Mouse (Mus musculus): ENCODE measurements around the gene Kcnmb3. TPM values are rescaled to one million over a fixed set of nuclear protein-coding genes. Genes with fewer than 3 reads are reported as not detected.

The Kcnmb3 gene
- total RNA-seq (2021): under 1 TPM; 0.57 to 0.76 TPM

GRCm38 (mm10) chr3:32492097-32493090 is at the start of gene Kcnmb3:
Gene Kcnmb3, minus strand, starts transcription at chr3:32492231.
- intact Hi-C loops (cut with DNase I): no loop called here
- DNase-seq (ENCODE audit: low spot score in 2 of 2): no peak

GRCm38 (mm10) chr3:32538091-32538490 is 46.1 kb upstream of the Kcnmb3 start:
- intact Hi-C loops (cut with DNase I): no loop called here
- DNase-seq (ENCODE audit: low spot score in 2 of 2): no peak

- DNase-seq (ENCODE audit: low spot score in 2 of 2): peak; percentile 28 to 67
- intact Hi-C loops (cut with DNase I): no loop called here
Observed at GRCm38 (mm10) chr3:32537556-32537955, 45.5 kb upstream of the Kcnmb3 start.

- intact Hi-C loops (cut with DNase I): no loop called here
- no peak for DNase-seq (ENCODE audit: low spot score in 2 of 2)
Observed at GRCm38 (mm10) chr3:32535692-32536091, 43.7 kb upstream of the Kcnmb3 start.

- intact Hi-C loops (cut with DNase I): no loop called here
- no peak for DNase-seq (ENCODE audit: low spot score in 2 of 2)
Observed at GRCm38 (mm10) chr3:32530041-32530440, 38.0 kb upstream of the Kcnmb3 start.

GRCm38 (mm10) chr3:32529303-32529898 is 37.4 kb upstream of the Kcnmb3 start, which contains the start of gene Mfn1:
Gene Mfn1, plus strand, starts transcription at chr3:32529465.
- intact Hi-C loops (cut with DNase I): no loop called here
- peak; percentile 92 to 96 for DNase-seq (ENCODE audit: low spot score in 2 of 2)

GRCm38 (mm10) chr3:32527181-32527580 is 35.1 kb upstream of the Kcnmb3 start:
- intact Hi-C loops (cut with DNase I): no loop called here
- no peak for DNase-seq (ENCODE audit: low spot score in 2 of 2)

GRCm38 (mm10) chr3:32513528-32513927 is 21.5 kb upstream of the Kcnmb3 start:
- intact Hi-C loops (cut with DNase I): no loop called here

GRCm38 (mm10) chr3:32512686-32513284 is 20.8 kb upstream of the Kcnmb3 start:
- no peak for DNase-seq (ENCODE audit: low spot score in 2 of 2)
- intact Hi-C loops (cut with DNase I): no loop called here

More at GRCm38 (mm10) chr3:32513528-32513927, 21.5 kb upstream of the Kcnmb3 start:
- DNase-seq (ENCODE audit: low spot score in 2 of 2): no peak

GRCm38 (mm10) chr3:32511191-32511550 is 19.1 kb upstream of the Kcnmb3 start:
- intact Hi-C loops (cut with DNase I): no loop called here
- peak in 1 of 2 experiments; percentile 31 for DNase-seq (ENCODE audit: low spot score in 2 of 2)

GRCm38 (mm10) chr3:32510375-32511190 is 18.6 kb upstream of the Kcnmb3 start:
- intact Hi-C loops (cut with DNase I): no loop called here
- peak; percentile 88 to 94 for DNase-seq (ENCODE audit: low spot score in 2 of 2)

- peak in 1 of 2 experiments; percentile 19 for DNase-seq (ENCODE audit: low spot score in 2 of 2)
- intact Hi-C loops (cut with DNase I): loop anchor here (1.0 to 5.0 kb wide), 2 partner anchors 176 to 717 kb away; no protein-coding TSS in a partner anchor
Observed at GRCm38 (mm10) chr3:32509496-32510374, 17.7 kb upstream of the Kcnmb3 start, which contains the start of gene Zfp639. Gene Zfp639, plus strand, starts transcription at chr3:32510259.

GRCm38 (mm10) chr3:32508666-32509324 is 16.8 kb upstream of the Kcnmb3 start:
- DNase-seq (ENCODE audit: low spot score in 2 of 2): peak; percentile 76 to 78
- intact Hi-C loops (cut with DNase I): loop anchor here (1.0 to 5.0 kb wide), 2 partner anchors 175 to 716 kb away; no protein-coding TSS in a partner anchor

- intact Hi-C loops (cut with DNase I): loop anchor here (5.0 kb wide), 1 partner anchor 714 kb away; no protein-coding TSS in a partner anchor
- no peak for DNase-seq (ENCODE audit: low spot score in 2 of 2)
Observed at GRCm38 (mm10) chr3:32506366-32507225, 14.6 kb upstream of the Kcnmb3 start.

GRCm38 (mm10) chr3:32505841-32506240 is 13.8 kb upstream of the Kcnmb3 start:
- intact Hi-C loops (cut with DNase I): loop anchor here (5.0 kb wide), 1 partner anchor 714 kb away; no protein-coding TSS in a partner anchor

GRCm38 (mm10) chr3:32500346-32500745 is 8.3 kb upstream of the Kcnmb3 start:
- intact Hi-C loops (cut with DNase I): no loop called here
- DNase-seq (ENCODE audit: low spot score in 2 of 2): no peak

More at GRCm38 (mm10) chr3:32505841-32506240, 13.8 kb upstream of the Kcnmb3 start:
- DNase-seq (ENCODE audit: low spot score in 2 of 2): no peak

- intact Hi-C loops (cut with DNase I): no loop called here
- peak in 1 of 2 experiments; percentile 28 for DNase-seq (ENCODE audit: low spot score in 2 of 2)
Observed at GRCm38 (mm10) chr3:32496711-32497070, 4.7 kb upstream of the Kcnmb3 start.

Data from left cerebral cortex, postnatal 25 days (tissue).